Mouse (Mus musculus) midbrain, embryonic 13.5 days (tissue): ENCODE results near the gene Styx. TPM values are rescaled to one million over a fixed set of nuclear protein-coding genes. Genes with fewer than 3 reads are reported as not detected.

Experiments used
- ATAC-seq: fragments of 200-750 bp; cut with Nextera tagmentation; 2 replicates; pipeline ENCODE4 v1.8.0; 2017; ENCODE audit warnings: mild to moderate bottlenecking, moderate TSS enrichment, moderate library complexity
- H3K27ac ChIP-seq: fragments of 300-500 bp; sonication (generic); 2 replicates; pipeline ENCODE4 v1.5.1; 2015; ENCODE audit warnings: inconsistent platforms, mild to moderate bottlenecking, moderate library complexity
- H3K27me3 ChIP-seq: fragments of 300-500 bp; sonication (generic); 2 replicates; pipeline ENCODE4 v1.6.1; 2015; ENCODE audit warnings: mild to moderate bottlenecking, inconsistent platforms
- H3K36me3 ChIP-seq: fragments of 300-500 bp; sonication (generic); 2 replicates; pipeline ENCODE4 v1.6.1; 2015; ENCODE audit warnings: mild to moderate bottlenecking, inconsistent platforms
- H3K4me1 ChIP-seq: fragments of 300-500 bp; sonication (generic); replicated peaks from 2 replicates; pipeline ENCODE4 v1.6.1; 2015; ENCODE audit warnings: inconsistent platforms
- H3K4me2 ChIP-seq: fragments of 300-500 bp; sonication (generic); replicated peaks from 2 replicates; pipeline ENCODE4 v1.6.1; 2015; ENCODE audit warnings: moderate library complexity, mild to moderate bottlenecking, inconsistent platforms
- H3K4me3 ChIP-seq: fragments of 300-500 bp; sonication (generic); replicated peaks from 2 replicates; pipeline ENCODE4 v1.5.1; 2015; ENCODE audit warnings: mild to moderate bottlenecking, inconsistent platforms
- H3K9ac ChIP-seq: fragments of 300-500 bp; sonication (generic); replicated peaks from 2 replicates; pipeline ENCODE4 v1.6.1; 2015; ENCODE audit warnings: mild to moderate bottlenecking, inconsistent platforms
- H3K9me3 ChIP-seq: fragments of 300-500 bp; sonication (generic); 2 replicates; pipeline ENCODE4 v1.6.1; 2016; ENCODE audit warnings: mild to moderate bottlenecking, inconsistent platforms
- WGBS: fragments of 180-500 bp; shearing (Covaris S2); methylation state at CpG from one replicate; pipeline ENCODE4 v1.1.7; 2015; 5-methylcytosine and 5-hydroxymethylcytosine counted together
- polyA plus RNA-seq: library from polyadenylated mRNA; unstranded; fragments of >200 nt; fragmentation: Nextera tagmentation; extraction: Ambion mirVana; gene quantifications from 2 replicates; pipeline ENCODE4 v1.2.1, GENCODE M21; 2015

The Styx gene
- polyA plus RNA-seq: 52.6 and 54.7 TPM in 2 replicates

DNA sequence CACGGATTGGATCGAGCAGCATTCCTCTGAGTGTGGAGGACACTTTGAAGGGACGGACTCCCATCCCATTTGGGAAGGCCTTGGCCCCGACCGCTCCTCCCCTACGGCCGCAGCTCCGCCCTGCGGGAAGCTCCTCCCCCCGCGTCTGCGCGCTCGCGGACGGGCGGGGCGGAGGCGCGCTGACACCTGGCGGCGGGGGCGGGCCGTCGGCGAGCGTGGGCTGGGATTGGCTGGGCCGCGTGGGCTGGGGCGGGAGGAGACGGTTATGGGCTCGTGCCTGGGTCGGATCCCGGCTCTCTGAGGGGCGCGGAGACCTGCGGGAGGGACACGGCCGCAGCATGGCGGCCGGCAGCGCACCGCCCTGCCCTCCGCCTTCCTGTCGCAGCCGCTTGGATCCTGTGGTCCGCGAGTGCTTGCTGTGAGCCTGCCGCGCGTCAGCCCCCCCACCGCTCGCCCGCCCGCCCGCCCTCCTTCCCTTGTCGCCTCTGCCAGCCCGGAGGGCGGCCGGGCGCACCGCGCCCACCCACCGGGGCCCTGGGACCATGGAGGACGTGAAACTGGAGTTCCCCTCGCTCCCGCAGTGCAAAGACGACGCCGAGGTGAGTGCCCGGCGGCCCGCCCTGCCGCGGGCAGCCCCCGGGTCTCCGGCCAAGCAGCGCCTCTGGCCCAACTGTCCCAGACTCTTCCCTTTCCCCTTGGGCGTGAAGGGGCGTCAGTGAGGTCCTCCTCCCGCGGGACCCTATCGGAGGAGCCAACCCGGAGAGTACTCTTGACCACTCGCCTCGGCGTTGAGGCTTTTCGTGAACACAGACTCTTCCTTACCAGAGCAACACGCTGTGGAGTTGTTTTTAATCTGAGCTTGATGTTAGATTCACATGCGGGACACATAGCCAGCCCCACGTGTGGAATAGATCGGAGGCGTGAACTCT is at the start of gene Styx:
Styx (plus strand) TSS at position 163 of the 929 bp plus-strand sequence.
- peak; percentile 99 for ATAC-seq
- under 1% methylated on average over 56 of the region's 93 CpGs for WGBS
- Histone ChIP-seq H3K9me3 (no peaks in the 10 kb centered on the region), H3K27me3 (no peaks in the 10 kb centered on the region), H3K36me3 (peaks cover 19% of the 10 kb centered on the region), H3K4me3 (peak within 1 kb of the TSS; percentile 79), H3K27ac (peak within 1 kb of the TSS; percentile 75), H3K4me2 (peak within 1 kb of the TSS; percentile 73), H3K9ac (peak within 1 kb of the TSS; percentile 81), H3K4me1 (peaks cover 12% of the 10 kb centered on the region)

DNA sequence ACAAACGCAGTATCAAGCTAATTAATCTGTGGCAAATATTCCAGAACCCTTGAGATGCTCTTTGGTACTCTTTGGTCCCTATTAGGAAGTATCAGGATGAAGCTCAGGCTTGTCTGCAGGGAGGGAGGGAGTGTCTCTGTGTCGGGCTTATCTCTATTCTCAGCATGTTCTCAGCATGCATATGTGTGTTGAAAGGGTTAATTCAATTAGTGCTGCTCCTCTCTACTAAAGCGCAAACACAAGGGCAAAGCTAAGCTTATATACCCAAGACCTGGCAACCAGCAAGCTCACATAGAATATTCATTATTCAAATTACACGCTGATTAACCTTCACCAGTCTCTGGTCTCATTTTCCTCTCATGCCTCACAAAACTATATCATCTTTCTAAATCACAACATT is 47.0 kb upstream of the Styx start:
- H3K9me3 ChIP-seq: no peaks in the 10 kb centered on the region
- H3K4me2 ChIP-seq: no peak overlapping the region
- H3K9ac ChIP-seq: no peak overlapping the region
- H3K36me3 ChIP-seq: peaks cover 26% of the 10 kb centered on the region
- peak; percentile 94 for ATAC-seq
- H3K27me3 ChIP-seq: no peaks in the 10 kb centered on the region
- WGBS: 33% methylated on average over 4 of the region's 4 CpGs
- 0 out of 2 replicates have a peak, but pooled peaks cover 8% of the 10 kb centered on the region for H3K4me1 ChIP-seq
- peak overlapping the region; percentile 16; the same call in 1 of the 2 replicates for H3K27ac ChIP-seq
- H3K4me3 ChIP-seq: no peak overlapping the region

DNA sequence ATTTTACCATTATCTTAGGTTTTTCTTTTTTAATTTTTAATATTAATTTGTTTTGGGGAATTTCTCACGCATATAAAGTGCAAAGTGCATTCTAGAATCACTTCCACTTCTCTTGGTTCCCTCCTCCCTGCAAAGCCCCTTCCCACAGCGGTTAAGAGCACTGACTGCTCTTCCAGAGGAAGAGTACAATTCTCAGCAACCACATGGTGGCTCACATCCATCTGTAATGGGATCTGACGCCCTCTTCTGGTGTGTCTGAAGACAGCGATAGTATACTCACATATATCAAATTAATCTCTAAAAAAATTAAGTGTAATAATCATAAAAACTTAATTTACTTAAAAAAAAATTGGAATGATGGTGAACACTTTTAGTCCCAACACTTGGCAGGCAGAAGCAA is 46.5 kb upstream of the Styx start:
- peak; percentile 65; the same call in 1 of the 2 replicates for ATAC-seq
- 54% methylated on average over 4 of the region's 4 CpGs for WGBS
- peaks cover 22% of the 10 kb centered on the region for H3K36me3 ChIP-seq

DNA sequence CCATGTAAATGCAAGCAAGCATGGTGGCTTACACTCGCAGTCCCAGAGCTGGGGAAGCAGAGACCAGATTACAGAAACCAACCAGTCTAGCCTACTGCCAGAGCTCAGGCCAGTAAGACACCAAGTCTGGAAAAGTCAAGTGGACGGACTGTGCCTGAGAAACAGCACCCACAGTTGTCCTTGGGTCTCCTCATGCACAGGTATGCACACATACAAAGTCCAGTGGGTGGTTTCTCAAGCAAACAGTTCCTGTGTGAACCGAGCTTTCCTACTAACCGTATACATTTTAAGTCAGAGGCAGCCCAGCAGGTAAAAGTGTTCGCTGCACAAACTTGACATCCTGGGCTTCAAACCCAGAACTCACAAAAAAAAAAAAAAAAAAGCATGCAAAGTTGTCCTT is 45.0 kb upstream of the Styx start:
- Histone ChIP-seq H3K9me3 (no peaks in the 10 kb centered on the region), H3K4me3 (no peak overlapping the region), H3K36me3 (peaks cover 8% of the 10 kb centered on the region), H3K4me2 (no peak overlapping the region), H3K27me3 (no peaks in the 10 kb centered on the region), H3K9ac (no peak overlapping the region), H3K4me1 (0 out of 2 replicates have a peak, but pooled peaks cover 8% of the 10 kb centered on the region), H3K27ac (no peak overlapping the region)
- WGBS: 93% methylated on average over 5 of the region's 5 CpGs
- ATAC-seq: no peak

More for the DNA sequence above, 46.5 kb upstream of the Styx start:
- no peak overlapping the region for H3K9ac ChIP-seq
- no peak overlapping the region for H3K4me2 ChIP-seq
- H3K27ac ChIP-seq: no peak overlapping the region; the same call in 1 of the 2 replicates
- no peaks in the 10 kb centered on the region for H3K9me3 ChIP-seq
- H3K4me1 ChIP-seq: 0 out of 2 replicates have a peak, but pooled peaks cover 8% of the 10 kb centered on the region
- no peak overlapping the region for H3K4me3 ChIP-seq
- H3K27me3 ChIP-seq: no peaks in the 10 kb centered on the region

DNA sequence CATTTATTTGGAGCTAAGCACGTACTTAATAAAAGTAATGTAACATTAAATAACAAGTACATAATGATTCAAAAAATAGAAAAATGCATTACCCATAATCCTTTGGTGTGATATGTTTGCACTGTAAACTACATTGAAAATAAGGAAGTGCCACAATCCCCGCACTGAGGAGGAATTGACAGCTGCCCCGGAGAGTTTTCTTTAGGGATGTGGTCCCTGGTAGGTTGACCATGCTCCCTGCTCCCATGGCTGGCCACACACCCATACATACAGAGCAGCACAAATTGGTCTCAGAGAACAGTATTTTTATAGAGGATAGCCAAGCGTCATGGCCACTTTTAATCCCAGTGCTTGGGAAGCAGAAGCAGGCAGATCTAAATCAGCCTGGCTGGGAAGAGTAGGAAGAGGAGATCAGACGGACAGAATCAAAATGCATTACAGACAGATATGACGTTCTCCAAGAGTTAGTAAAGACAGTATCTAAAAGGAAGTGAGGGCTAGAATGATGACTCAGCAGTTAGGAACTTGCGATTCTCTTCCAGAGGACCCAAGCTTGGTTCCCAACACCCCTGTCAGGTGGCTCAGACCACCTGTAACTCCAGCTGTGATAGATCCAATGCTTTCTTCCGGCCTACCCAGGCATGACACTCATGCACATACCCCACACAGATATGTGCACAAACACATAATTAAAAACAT is 43.1 kb upstream of the Styx start:
- Histone ChIP-seq H3K27me3 (no peaks in the 10 kb centered on the region), H3K27ac (no peak overlapping the region), H3K9me3 (no peaks in the 10 kb centered on the region), H3K4me2 (no peak overlapping the region), H3K4me1 (0 out of 2 replicates have a peak, but pooled peaks cover 8% of the 10 kb centered on the region), H3K4me3 (no peak overlapping the region), H3K9ac (no peak overlapping the region), H3K36me3 (no peaks in the 10 kb centered on the region)
- WGBS: 96% methylated on average over 8 of the region's 8 CpGs
- ATAC-seq: no peak

DNA sequence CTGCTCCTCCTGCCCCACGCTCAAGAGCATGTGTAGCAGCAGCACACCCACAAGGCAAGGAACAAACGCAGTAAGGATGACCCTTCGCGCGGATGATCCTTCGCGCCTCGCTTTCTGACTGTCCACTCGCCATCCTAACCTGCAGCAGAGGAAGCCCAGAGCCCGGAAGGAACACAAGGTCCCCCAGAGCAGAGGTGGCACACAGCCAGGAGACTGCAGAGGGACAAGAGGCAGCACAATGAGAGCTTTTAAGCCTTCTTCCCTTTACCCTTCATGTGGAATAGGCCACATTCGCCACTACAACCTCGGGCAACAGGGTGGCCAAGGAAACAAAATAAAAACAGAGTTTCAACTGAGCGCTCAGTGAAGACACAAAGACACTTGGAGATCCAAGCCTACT is 41.2 kb upstream of the Styx start:
- ATAC-seq: no peak
- Histone ChIP-seq H3K9me3 (no peaks in the 10 kb centered on the region), H3K4me3 (no peak overlapping the region), H3K27ac (no peak overlapping the region), H3K9ac (no peak overlapping the region), H3K27me3 (no peaks in the 10 kb centered on the region), H3K4me2 (no peak overlapping the region), H3K4me1 (no peaks in the 10 kb centered on the region), H3K36me3 (no peaks in the 10 kb centered on the region)
- WGBS: 92% methylated on average over 13 of the region's 13 CpGs

DNA sequence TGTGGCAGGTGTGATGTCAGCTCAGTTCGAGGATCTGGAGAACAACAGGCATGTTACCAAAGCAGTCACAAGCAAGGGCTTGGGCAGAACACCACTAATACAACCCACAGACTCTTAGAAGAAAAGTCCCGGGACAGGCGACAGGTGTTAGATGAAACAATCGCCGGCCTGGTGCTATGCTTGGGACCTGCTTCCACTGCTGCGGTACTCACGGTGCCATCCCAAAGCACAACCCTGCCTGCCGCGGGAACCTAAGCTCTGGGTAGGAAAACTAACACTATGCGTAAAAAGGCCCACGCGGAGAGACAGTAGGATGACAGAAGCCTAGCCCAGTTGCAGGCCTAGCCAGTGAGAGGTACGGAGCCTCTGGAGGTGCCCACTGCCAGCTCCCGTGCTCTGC is 40.8 kb upstream of the Styx start:
- Histone ChIP-seq H3K9ac (no peak overlapping the region), H3K36me3 (no peaks in the 10 kb centered on the region), H3K9me3 (no peaks in the 10 kb centered on the region), H3K27me3 (no peaks in the 10 kb centered on the region), H3K4me1 (no peaks in the 10 kb centered on the region), H3K27ac (no peak overlapping the region), H3K4me3 (no peak overlapping the region), H3K4me2 (no peak overlapping the region)
- 95% methylated on average over 14 of the region's 14 CpGs for WGBS
- ATAC-seq: no peak

DNA sequence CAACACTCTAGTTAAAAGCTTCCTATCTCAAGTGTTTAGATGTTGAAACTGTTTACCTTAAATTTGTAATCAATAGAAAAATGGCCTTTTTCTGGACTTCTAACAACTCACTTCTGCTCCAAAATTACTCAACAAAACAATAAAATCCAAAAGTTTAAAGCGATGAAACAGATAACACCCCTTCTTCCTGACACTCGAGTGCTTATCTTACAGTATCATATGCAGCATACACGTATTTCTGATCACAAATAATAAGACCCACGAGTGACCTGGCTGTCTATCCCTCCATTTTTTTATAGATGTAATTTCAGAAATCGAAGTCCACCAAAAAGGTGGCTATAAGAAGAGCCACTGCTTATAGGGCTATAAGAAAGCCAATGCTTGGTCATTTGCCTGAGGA is 34.0 kb upstream of the Styx start:
- ATAC-seq: no peak
- WGBS: 86% methylated on average over 5 of the region's 5 CpGs
- H3K9ac ChIP-seq: peak overlapping the region; percentile 96

DNA sequence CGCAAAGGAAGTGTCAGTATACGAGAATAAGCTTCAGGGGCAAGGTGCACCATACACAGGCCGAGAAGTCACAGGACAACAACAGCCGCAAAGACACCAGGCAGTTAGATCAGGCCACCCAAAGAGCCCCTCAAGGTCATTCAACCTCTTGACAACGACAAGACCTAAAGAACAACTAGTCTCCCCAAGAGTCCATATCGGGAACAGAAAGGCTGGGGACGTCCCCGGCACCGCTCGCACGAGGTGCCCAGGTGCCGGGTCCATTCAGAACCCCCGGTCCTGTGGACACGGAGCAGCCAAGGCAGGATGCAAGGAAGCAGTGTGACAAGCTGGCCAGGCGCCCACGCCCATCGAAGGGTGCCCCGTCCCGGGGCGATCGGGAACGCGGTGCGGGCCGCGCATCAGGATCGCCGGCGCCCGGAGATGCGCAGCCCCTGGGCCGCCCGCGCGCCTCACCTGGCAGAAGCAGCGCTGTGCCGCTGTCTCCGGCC is 32.9 kb upstream of the Styx start:
- peak overlapping the region; percentile 69 for H3K4me2 ChIP-seq
- no peak for ATAC-seq
- no peaks in the 10 kb centered on the region for H3K27me3 ChIP-seq
- H3K4me3 ChIP-seq: peak overlapping the region; percentile 91
- under 1% methylated on average over 32 of the region's 38 CpGs for WGBS
- peak overlapping the region; percentile 93 for H3K27ac ChIP-seq
- H3K36me3 ChIP-seq: no peaks in the 10 kb centered on the region
- peaks cover 27% of the 10 kb centered on the region for H3K4me1 ChIP-seq
- H3K9ac ChIP-seq: peak overlapping the region; percentile 96
- no peaks in the 10 kb centered on the region for H3K9me3 ChIP-seq

More for the DNA sequence above, 34.0 kb upstream of the Styx start:
- no peaks in the 10 kb centered on the region for H3K9me3 ChIP-seq
- H3K4me2 ChIP-seq: peak overlapping the region; percentile 69
- no peaks in the 10 kb centered on the region for H3K36me3 ChIP-seq
- no peak overlapping the region for H3K27ac ChIP-seq
- H3K4me1 ChIP-seq: peaks cover 27% of the 10 kb centered on the region
- H3K27me3 ChIP-seq: no peaks in the 10 kb centered on the region
- H3K4me3 ChIP-seq: peak overlapping the region; percentile 91

DNA sequence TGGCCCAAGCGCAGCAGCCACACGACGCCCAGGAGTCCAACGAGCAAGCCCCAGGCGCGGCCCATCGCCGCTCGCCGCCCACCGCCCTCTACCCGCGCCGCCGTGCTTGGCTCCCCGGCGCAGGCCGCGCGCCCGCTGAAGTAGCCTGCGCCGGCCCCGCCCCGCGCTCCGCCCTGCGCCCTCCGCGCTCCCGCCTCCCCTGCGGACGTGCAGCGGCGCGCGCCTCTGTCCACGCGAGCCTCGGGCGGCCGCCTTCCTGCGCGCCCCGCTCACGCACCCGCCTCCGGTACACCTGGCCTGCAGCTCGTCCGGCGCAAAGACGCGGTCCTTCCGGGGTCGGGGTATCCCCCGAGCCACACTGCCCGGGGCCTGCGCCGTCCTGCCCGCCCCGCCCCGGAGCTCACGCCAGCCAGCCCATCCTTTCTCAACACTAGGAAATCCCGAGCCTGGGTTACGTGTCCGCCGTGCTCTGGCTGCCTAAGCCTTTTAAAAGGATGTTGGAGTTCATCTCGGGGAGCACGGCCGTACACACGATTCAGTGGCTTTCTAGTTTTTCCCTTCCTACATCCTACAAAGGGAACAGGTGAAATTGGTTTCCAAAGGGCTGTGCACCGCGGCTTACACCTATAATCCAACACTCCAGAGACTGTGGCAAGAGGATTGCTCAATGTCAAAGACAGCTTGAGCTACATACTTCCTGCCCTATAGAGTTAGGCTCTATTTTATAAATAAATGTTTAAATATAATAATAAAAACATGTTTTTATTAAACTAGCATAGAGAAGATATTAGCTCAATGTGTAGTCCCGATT is 32.3 kb upstream of the Styx start, which contains the start of gene Ero1l:
Ero1l (minus strand) TSS at position 346 of the 811 bp plus-strand sequence.
- peaks cover 27% of the 10 kb centered on the region for H3K4me1 ChIP-seq
- no peaks in the 10 kb centered on the region for H3K9me3 ChIP-seq
- no peaks in the 10 kb centered on the region for H3K27me3 ChIP-seq
- H3K4me3 ChIP-seq: peak within 1 kb of the TSS; percentile 91
- peak within 1 kb of the TSS; percentile 69 for H3K4me2 ChIP-seq
- WGBS: 2% methylated on average over 65 of the region's 74 CpGs
- ATAC-seq: peak; percentile 98
- no peaks in the 10 kb centered on the region for H3K36me3 ChIP-seq
- peak within 1 kb of the TSS; percentile 93 for H3K27ac ChIP-seq
- peak within 1 kb of the TSS; percentile 96 for H3K9ac ChIP-seq

DNA sequence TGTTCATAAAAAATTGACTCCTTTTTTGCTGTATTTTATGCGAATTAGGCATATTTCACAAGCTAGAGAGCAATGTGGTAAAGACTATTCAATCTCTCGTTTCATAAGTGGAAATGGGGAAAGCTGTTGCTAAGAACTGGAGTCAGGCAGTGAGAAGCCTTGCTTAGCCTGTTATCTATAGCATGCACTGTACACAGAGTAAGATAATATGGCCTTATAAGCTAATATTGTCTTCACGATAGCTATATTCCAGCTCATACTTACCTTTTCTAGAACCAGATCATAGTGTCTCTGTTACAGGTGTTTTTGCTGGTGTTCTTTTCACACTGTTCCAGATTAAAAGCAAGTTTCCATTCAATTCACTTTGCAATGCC is 31.7 kb upstream of the Styx start:
- Histone ChIP-seq H3K9me3 (no peaks in the 10 kb centered on the region), H3K4me1 (peaks cover 27% of the 10 kb centered on the region), H3K27ac (no peak overlapping the region; the same call in 1 of the 2 replicates), H3K4me3 (no peak overlapping the region), H3K27me3 (no peaks in the 10 kb centered on the region), H3K9ac (no peak overlapping the region), H3K4me2 (peak overlapping the region; percentile 69; the same call in 1 of the 2 replicates), H3K36me3 (no peaks in the 10 kb centered on the region)
- ATAC-seq: no peak
- 65% methylated on average over 3 of the region's 3 CpGs for WGBS
